In the genomic region with DNA sequence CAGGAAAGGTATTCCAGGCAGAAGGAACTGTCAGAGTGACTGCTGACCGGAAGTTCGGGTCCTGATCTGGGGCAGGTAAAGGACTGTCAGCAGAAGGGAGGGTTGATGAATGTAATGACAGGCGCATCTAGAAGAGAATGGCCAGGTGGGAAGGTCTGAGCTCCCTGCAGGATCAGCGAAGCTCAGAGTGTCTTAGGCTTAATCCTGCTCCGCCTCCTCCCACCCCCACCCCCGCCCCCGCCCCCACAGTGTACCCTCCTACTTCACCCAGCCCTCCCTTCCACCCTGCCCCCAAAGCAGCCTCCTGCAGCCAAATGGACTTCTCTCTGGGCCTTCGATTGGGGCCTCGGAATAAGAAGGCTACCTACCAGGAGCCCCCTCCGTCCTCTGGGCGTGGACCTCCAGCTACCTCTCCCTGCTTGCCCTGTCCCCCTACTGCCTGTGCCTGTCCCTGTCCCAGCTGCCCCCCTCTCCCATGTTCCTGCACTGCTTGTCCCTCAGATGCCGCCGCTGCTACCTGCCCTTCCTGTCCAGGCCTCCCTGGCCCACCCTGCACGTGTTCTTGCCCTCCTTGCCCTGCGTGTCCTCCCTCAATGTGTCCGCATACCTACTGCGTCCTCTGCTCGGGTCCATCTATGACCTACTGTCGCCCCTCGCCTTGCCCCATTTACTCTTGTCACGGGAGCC, we compare ENCODE assay signal across 9 mouse cellular contexts. TPM values are rescaled to one million over a fixed set of nuclear protein-coding genes. Genes with fewer than 3 reads are reported as not detected.
DNase-seq lines count a peak whose midpoint lies in the region; ATAC-seq lines count a peak whose summit lies in the region.
"Had no signal": no experiment of that assay in that cellular context is flagged by ENCODE, and none has a peak within 500 bp of the region (broad histone marks: within the 10 kb centered on the region; RNA-seq: fewer than 3 reads in every experiment).

Gene Gm9918, plus strand, starts transcription at position 290 of the 687 bp plus-strand sequence.

- no peak within 1 kb of the TSS for H3K27ac ChIP-seq in liver, embryonic 13.5 days
- no peak within 1 kb of the TSS for H3K27ac ChIP-seq in stomach, embryonic 15.5 days

- WGBS in liver, embryonic 13.5 days (ENCODE audit: insufficient replicate concordance) = 30% methylated on average over 21 of the region's 21 CpGs
- WGBS in stomach, embryonic 15.5 days = 13% methylated on average over 18 of the region's 21 CpGs

- H3K4me1 ChIP-seq in megakaryocyte, embryonic 14.5 days = peaks cover 16% of the 10 kb centered on the region
- H3K4me1 ChIP-seq in liver, embryonic 13.5 days (replicated peaks) = no peaks in the 10 kb centered on the region
- H3K4me1 ChIP-seq in stomach, embryonic 15.5 days = peaks cover 8% of the 10 kb centered on the region; the same call in 1 of the 2 replicates

- H3K36me3 ChIP-seq in megakaryocyte, embryonic 14.5 days (replicated peaks; ENCODE audit: low read length) = no peaks in the 10 kb centered on the region
- no peaks in the 10 kb centered on the region for H3K36me3 ChIP-seq in liver, embryonic 13.5 days
- H3K36me3 ChIP-seq in stomach, embryonic 15.5 days = no peaks in the 10 kb centered on the region

- DNase-seq in embryo, embryonic 10 days (ENCODE audit: low spot score) = peak; percentile 24
- DNase-seq in embryo, embryonic 10.5 days (ENCODE audit: low spot score) = no peak
- no peak for DNase-seq in liver, embryonic 13.5 days
- DNase-seq in gastrocnemius, postnatal 25 days = no peak
- DNase-seq: cerebellum, adult 8-10 months had no signal

- no peak within 1 kb of the TSS for H3K9ac ChIP-seq in liver, embryonic 13.5 days
- no peak within 1 kb of the TSS; the same call in 1 of the 2 replicates for H3K9ac ChIP-seq in stomach, embryonic 15.5 days

- peak within 1 kb of the TSS; percentile 21 for H3K4me2 ChIP-seq in liver, embryonic 13.5 days
- H3K4me2 ChIP-seq in stomach, embryonic 15.5 days = peak within 1 kb of the TSS; percentile 47

- H3K4me3 ChIP-seq in megakaryocyte, embryonic 14.5 days (replicated peaks) = peak within 1 kb of the TSS; percentile 75
- no peak within 1 kb of the TSS for H3K4me3 ChIP-seq in liver, embryonic 13.5 days (replicated peaks)
- H3K4me3 ChIP-seq in stomach, embryonic 15.5 days (replicated peaks) = peak within 1 kb of the TSS; percentile 19

- ATAC-seq in megakaryocyte, adult 5-6 weeks (ENCODE audit: poor library complexity, severe bottlenecking) = no peak
- ATAC-seq in liver, embryonic 13.5 days (ENCODE audit: low read depth) = 0 out of 2 replicates have a peak, but pooled peaks have one; percentile 23
- peak; percentile 27; the same call in 1 of the 2 replicates for ATAC-seq in stomach, embryonic 15.5 days (ENCODE audit: insufficient read depth, low FRiP score, low read depth)
- no peak for ATAC-seq in granulocyte monocyte progenitor cell, adult 5-6 weeks (replicated peaks; ENCODE audit: poor library complexity, severe bottlenecking)

- H3K27me3 ChIP-seq in megakaryocyte, embryonic 14.5 days (replicated peaks) = peaks cover 25% of the 10 kb centered on the region
- peaks cover 37% of the 10 kb centered on the region for H3K27me3 ChIP-seq in liver, embryonic 13.5 days
- H3K27me3 ChIP-seq in stomach, embryonic 15.5 days (replicated peaks) = no peaks in the 10 kb centered on the region

- no peaks in the 10 kb centered on the region for H3K9me3 ChIP-seq in megakaryocyte, embryonic 14.5 days
- H3K9me3 ChIP-seq in liver, embryonic 13.5 days (replicated peaks) = no peaks in the 10 kb centered on the region
- H3K9me3 ChIP-seq in stomach, embryonic 15.5 days = no peaks in the 10 kb centered on the region

RNA-seq across cellular contexts. Expression of gene Gm9918, which starts in this region (rescaled TPM):
- not detected in 2 replicates for polyA plus RNA-seq in megakaryocyte, embryonic 14.5 days (2012; ENCODE audit: insufficient read depth, low replicate concordance)
- total RNA-seq in megakaryocyte, adult 5-6 weeks (2015) = not detected in 2 replicates
- not detected in 2 replicates for total RNA-seq in megakaryocyte, adult 5-6 weeks (2017)
- polyA plus RNA-seq in liver, embryonic 13.5 days (2015; fragmentation: Nextera tagmentation; extraction: Ambion mirVana) = not detected in 2 replicates
- 0.27 and 0.30 TPM in 2 replicates for polyA plus RNA-seq in stomach, embryonic 15.5 days (2015; fragmentation: Nextera tagmentation; extraction: Ambion mirVana)
- not detected for total RNA-seq in gastrocnemius, postnatal 25 days (2021)
- not detected in 2 replicates for total RNA-seq in granulocyte monocyte progenitor cell, adult 5-6 weeks (2014; fragmentation: Nextera tagmentation)
- total RNA-seq in granulocyte monocyte progenitor cell, adult 5-6 weeks (2017) = not detected in 2 replicates

Comparison
In these comparisons a context has a peak if more than half of its experiments do, and no peak if none do; other contexts are left out.
1. Peak in ATAC-seq and H3K4me2 ChIP-seq in liver, embryonic 13.5 days; RNA of the gene not detected or under 1 TPM.
2. Peak in ATAC-seq, H3K4me3 ChIP-seq and H3K4me2 ChIP-seq in stomach, embryonic 15.5 days; RNA of the gene not detected or under 1 TPM.